Mouse (Mus musculus) cerebellum, adult 2 months (tissue): ENCODE results near the gene Ttll13.

Source experiments
- CTCF ChIP-seq: fragments of 200-500 bp; IDR thresholded peaks from 2 replicates; pipeline ENCODE4 v1.5.1; 2011; ENCODE audit warnings: low read depth, mild to moderate bottlenecking, control low read depth, low read length, moderate library complexity, borderline replicate concordance; ENCODE audit not compliant: insufficient read depth
- POLR2A ChIP-seq: fragments of 200-500 bp; IDR thresholded peaks from 2 replicates; pipeline ENCODE4 v1.6.1; 2011; ENCODE audit warnings: low read length, control low read depth, borderline replicate concordance; ENCODE audit not compliant: insufficient read depth

- TF ChIP-seq CTCF (no peak), POLR2A (no peak)
Measured at GRCm38 (mm10) chr7:80209669-80210068, 36.5 kb upstream of the Ttll13 start.
